Comparison of ENCODE assay signal across 25 mouse cellular contexts in genomic region chr17:78075892-78076291, GRCm38 (mm10).
"Had no signal": no experiment of that assay in that cellular context is flagged by ENCODE, and none has a peak within 500 bp of the region (broad histone marks: within the 10 kb centered on the region; RNA-seq: fewer than 3 reads in every experiment).

No protein-coding gene starts in this region.

- H3K4me2 ChIP-seq: heart, embryonic 12.5 days; hindbrain, embryonic 13.5 days; hindbrain, embryonic 15.5 days; kidney, embryonic 15.5 days; limb, embryonic 12.5 days; liver, embryonic 11.5 days; liver, embryonic 13.5 days; liver, embryonic 15.5 days had no signal

- H3K27ac ChIP-seq: gastrocnemius, adult 2 months; heart, embryonic 10.5 days; hindbrain, embryonic 13.5 days; hindbrain, embryonic 15.5 days; hindbrain, postnatal 0 days; kidney, embryonic 15.5 days; limb, embryonic 10.5 days; limb, embryonic 12.5 days; liver, embryonic 13.5 days; liver, embryonic 15.5 days had no signal

- DNase-seq: gastrocnemius, adult 2 months; gastrocnemius, postnatal 10 days; gastrocnemius, postnatal 25 days; heart, adult 18-20 months; heart, postnatal 10 days; heart, postnatal 4 days; kidney, adult 11 months; kidney, adult 9 months; kidney, postnatal 14 days; kidney, postnatal 36 days; layer of hippocampus, adult 9-11 months; layer of hippocampus, postnatal 36 days; liver; liver, embryonic 13.5 days had no signal

- H3K9ac ChIP-seq: heart, embryonic 12.5 days; hindbrain, embryonic 13.5 days; hindbrain, embryonic 15.5 days; kidney, embryonic 15.5 days; limb, embryonic 12.5 days; liver, embryonic 13.5 days; liver, embryonic 15.5 days had no signal

- H3K36me3 ChIP-seq: heart, embryonic 10.5 days; heart, embryonic 12.5 days; hindbrain, embryonic 13.5 days; hindbrain, embryonic 15.5 days; kidney, embryonic 15.5 days; limb, embryonic 10.5 days; limb, embryonic 12.5 days; liver, embryonic 13.5 days; liver, embryonic 15.5 days had no signal

- H3K9me3 ChIP-seq: heart, embryonic 10.5 days; heart, embryonic 12.5 days; hindbrain, embryonic 13.5 days; hindbrain, embryonic 15.5 days; kidney, embryonic 15.5 days; limb, embryonic 10.5 days; limb, embryonic 12.5 days; liver, embryonic 13.5 days; liver, embryonic 15.5 days had no signal

- H3K4me1 ChIP-seq: heart, embryonic 10.5 days; heart, embryonic 12.5 days; hindbrain, embryonic 13.5 days; hindbrain, embryonic 15.5 days; kidney, embryonic 15.5 days; limb, embryonic 10.5 days; limb, embryonic 12.5 days; liver, embryonic 13.5 days; liver, embryonic 15.5 days had no signal

- H3K4me3 ChIP-seq: gastrocnemius, adult 2 months; heart, embryonic 10.5 days; heart, embryonic 12.5 days; hindbrain, embryonic 13.5 days; hindbrain, embryonic 15.5 days; kidney, embryonic 15.5 days; limb, embryonic 10.5 days; limb, embryonic 12.5 days; liver, embryonic 13.5 days; liver, embryonic 15.5 days had no signal

- H3K27me3 ChIP-seq: heart, embryonic 12.5 days; hindbrain, embryonic 13.5 days; hindbrain, embryonic 15.5 days; kidney, embryonic 15.5 days; limb, embryonic 12.5 days; liver, embryonic 13.5 days; liver, embryonic 15.5 days had no signal

- ATAC-seq: hindbrain, postnatal 0 days; intestine, embryonic 16.5 days had no signal
